In genomic region chr19:16437170-16437483, GRCm38 (mm10) we compare ENCODE assay signal across 8 mouse cellular contexts. TPM values are rescaled to one million over a fixed set of nuclear protein-coding genes. Genes with fewer than 3 reads are reported as not detected.
DNase-seq lines count a peak whose midpoint lies in the region; ATAC-seq lines count a peak whose summit lies in the region.

No protein-coding gene starts in this region.

- WGBS in kidney, embryonic 14.5 days = 44% methylated on average over 4 of the region's 4 CpGs
- 21% methylated on average over 4 of the region's 4 CpGs for WGBS in embryonic facial prominence, embryonic 12.5 days
- 30% methylated on average over 4 of the region's 4 CpGs for WGBS in hindbrain, embryonic 15.5 days
- 9% methylated on average over 4 of the region's 4 CpGs for WGBS in midbrain, embryonic 12.5 days

- intact Hi-C loops in left cerebral cortex, postnatal 10 days (cut with DNase I) = no loop called here

- no peaks in the 10 kb centered on the region for H3K9me3 ChIP-seq in kidney, embryonic 14.5 days (ENCODE audit: control insufficient read depth, low read length)
- H3K9me3 ChIP-seq in embryonic facial prominence, embryonic 12.5 days = no peaks in the 10 kb centered on the region
- no peaks in the 10 kb centered on the region for H3K9me3 ChIP-seq in hindbrain, embryonic 15.5 days
- H3K9me3 ChIP-seq in midbrain, embryonic 12.5 days = no peaks in the 10 kb centered on the region

- no peak for ATAC-seq in kidney, embryonic 14.5 days (ENCODE audit: low FRiP score, low TSS enrichment)
- no peak for ATAC-seq in embryonic facial prominence, embryonic 12.5 days (ENCODE audit: insufficient number of reproducible peaks, insufficient read depth, low FRiP score, low TSS enrichment)
- ATAC-seq in hindbrain, embryonic 15.5 days (ENCODE audit: low FRiP score, low read depth) = no peak
- no peak for ATAC-seq in midbrain, embryonic 12.5 days (ENCODE audit: low FRiP score, low read depth)

- no peak for DNase-seq in kidney, adult 8-10 months
- no peak for DNase-seq in left cerebral cortex, postnatal 10 days (ENCODE audit: extremely low spot score in 1 of 2, low spot score in 2 of 2)
- no peak for DNase-seq in cerebellum, adult 11 months
- DNase-seq in thymus, adult 18-20 months = no peak

- H3K36me3 ChIP-seq in kidney, embryonic 14.5 days (ENCODE audit: control insufficient read depth, insufficient read depth, low read length) = no peaks in the 10 kb centered on the region
- H3K36me3 ChIP-seq in embryonic facial prominence, embryonic 12.5 days = no peaks in the 10 kb centered on the region
- no peaks in the 10 kb centered on the region for H3K36me3 ChIP-seq in hindbrain, embryonic 15.5 days
- no peaks in the 10 kb centered on the region for H3K36me3 ChIP-seq in midbrain, embryonic 12.5 days

- peaks cover 33% of the 10 kb centered on the region; the same call in 1 of the 2 replicates for H3K4me1 ChIP-seq in kidney, embryonic 14.5 days (ENCODE audit: control insufficient read depth, insufficient read depth, low read length)
- peaks cover 26% of the 10 kb centered on the region for H3K4me1 ChIP-seq in embryonic facial prominence, embryonic 12.5 days
- peaks cover 20% of the 10 kb centered on the region for H3K4me1 ChIP-seq in hindbrain, embryonic 15.5 days (replicated peaks)
- peaks cover 23% of the 10 kb centered on the region for H3K4me1 ChIP-seq in midbrain, embryonic 12.5 days

- peaks cover 15% of the 10 kb centered on the region for H3K27me3 ChIP-seq in kidney, embryonic 14.5 days (ENCODE audit: control insufficient read depth, insufficient read depth, low read length)
- H3K27me3 ChIP-seq in embryonic facial prominence, embryonic 12.5 days = peaks cover 44% of the 10 kb centered on the region
- peaks cover 35% of the 10 kb centered on the region for H3K27me3 ChIP-seq in hindbrain, embryonic 15.5 days
- H3K27me3 ChIP-seq in midbrain, embryonic 12.5 days = peaks cover 64% of the 10 kb centered on the region

- H3K9ac ChIP-seq in kidney, embryonic 14.5 days (ENCODE audit: low read depth, low read length) = peak overlapping the region; percentile 47; the same call in 1 of the 2 replicates
- no peak overlapping the region for H3K9ac ChIP-seq in embryonic facial prominence, embryonic 12.5 days
- no peak overlapping the region for H3K9ac ChIP-seq in hindbrain, embryonic 15.5 days
- H3K9ac ChIP-seq in midbrain, embryonic 12.5 days (replicated peaks) = no peak overlapping the region

- peak overlapping the region; percentile 44 for H3K4me3 ChIP-seq in kidney, embryonic 14.5 days (ENCODE audit: low read length)
- no peak overlapping the region for H3K4me3 ChIP-seq in embryonic facial prominence, embryonic 12.5 days
- no peak overlapping the region for H3K4me3 ChIP-seq in hindbrain, embryonic 15.5 days
- H3K4me3 ChIP-seq in midbrain, embryonic 12.5 days = no peak overlapping the region

- peak overlapping the region; percentile 66 for H3K4me2 ChIP-seq in kidney, embryonic 14.5 days (replicated peaks; ENCODE audit: low read depth, low read length)
- peak overlapping the region; percentile 72 for H3K4me2 ChIP-seq in embryonic facial prominence, embryonic 12.5 days (replicated peaks)
- H3K4me2 ChIP-seq in hindbrain, embryonic 15.5 days = peak overlapping the region; percentile 56
- H3K4me2 ChIP-seq in midbrain, embryonic 12.5 days (replicated peaks) = peak overlapping the region; percentile 60; the same call in 1 of the 2 replicates

- H3K27ac ChIP-seq in kidney, embryonic 14.5 days (ENCODE audit: low read depth, low read length) = no peak overlapping the region
- H3K27ac ChIP-seq in embryonic facial prominence, embryonic 12.5 days = no peak overlapping the region
- no peak overlapping the region for H3K27ac ChIP-seq in hindbrain, embryonic 15.5 days (replicated peaks)
- H3K27ac ChIP-seq in midbrain, embryonic 12.5 days (replicated peaks) = no peak overlapping the region

RNA-seq across cellular contexts. Expression of gene Gna14, which starts 1.6 kb away (rescaled TPM):
- 8.0 and 9.2 TPM in 2 replicates for polyA plus RNA-seq in kidney, embryonic 14.5 days (2014; fragmentation: Nextera tagmentation; extraction: Ambion mirVana)
- polyA plus RNA-seq in embryonic facial prominence, embryonic 12.5 days (2016; fragmentation: Nextera tagmentation; extraction: Ambion mirVana) = 0.83 and 0.99 TPM in 2 replicates
- 0.60 and 0.77 TPM in 2 replicates for polyA plus RNA-seq in hindbrain, embryonic 15.5 days (2015; fragmentation: Nextera tagmentation; extraction: Ambion mirVana)
- polyA plus RNA-seq in midbrain, embryonic 12.5 days (2016; fragmentation: Nextera tagmentation; extraction: Ambion mirVana) = 0.51 and 0.77 TPM in 2 replicates
- total RNA-seq in left cerebral cortex, postnatal 10 days (2021) = under 1 TPM; 0.24 TPM
